Mouse (Mus musculus) lung, embryonic 16.5 days (tissue): ENCODE measurements around the gene Itgb5. TPM values are rescaled to one million over a fixed set of nuclear protein-coding genes. Genes with fewer than 3 reads are reported as not detected.

Source experiments
- ATAC-seq: fragments of 200-750 bp; cut with Nextera tagmentation; 2 replicates; pipeline ENCODE4 v1.8.0; 2017; ENCODE audit warnings: low read depth, mild to moderate bottlenecking, moderate library complexity
- H3K27ac ChIP-seq: fragments of 300-500 bp; sonication (generic); 2 replicates; pipeline ENCODE4 v1.5.1; 2014; ENCODE audit warnings: mild to moderate bottlenecking, control low read depth, low read length
- H3K27me3 ChIP-seq: fragments of 300-500 bp; sonication (generic); 2 replicates; pipeline ENCODE4 v1.6.1; 2014; ENCODE audit warnings: low read depth, low read length, mixed read lengths; ENCODE audit not compliant: control insufficient read depth, insufficient read depth
- H3K36me3 ChIP-seq: fragments of 300-500 bp; sonication (generic); 2 replicates; pipeline ENCODE4 v1.6.1; 2014; ENCODE audit warnings: low read length; ENCODE audit not compliant: control insufficient read depth, insufficient read depth
- H3K4me1 ChIP-seq: fragments of 300-500 bp; sonication (generic); replicated peaks from 2 replicates; pipeline ENCODE4 v1.6.1; 2014; ENCODE audit warnings: low read length, mixed read lengths; ENCODE audit not compliant: control insufficient read depth, insufficient read depth
- H3K4me2 ChIP-seq: fragments of 300-500 bp; sonication (generic); 2 replicates; pipeline ENCODE4 v1.6.1; 2014; ENCODE audit warnings: low read depth, low read length, control low read depth
- H3K4me3 ChIP-seq: fragments of 300-500 bp; sonication (generic); 2 replicates; pipeline ENCODE4 v1.5.1; 2014; ENCODE audit warnings: mild to moderate bottlenecking, low read length, control low read depth
- H3K9ac ChIP-seq: fragments of 300-500 bp; sonication (generic); 2 replicates; pipeline ENCODE4 v1.6.1; 2014; ENCODE audit warnings: low read length, control low read depth
- H3K9me3 ChIP-seq: fragments of 300-500 bp; sonication (generic); 2 replicates; pipeline ENCODE4 v1.6.1; 2016; ENCODE audit warnings: low read length; ENCODE audit not compliant: control insufficient read depth
- WGBS: fragments of 180-500 bp; shearing (Covaris S2); extraction: QIAGEN DNeasy Blood & Tissue Kit; methylation state at CpG from one replicate; pipeline ENCODE4 v1.1.7; 2014; 5-methylcytosine and 5-hydroxymethylcytosine counted together
- polyA plus RNA-seq: library from polyadenylated mRNA; unstranded; fragments of >200 nt; fragmentation: Nextera tagmentation; extraction: Ambion mirVana; gene quantifications from 2 replicates; pipeline ENCODE4 v1.2.1, GENCODE M21; 2015

Gene Itgb5
- polyA plus RNA-seq, 1 experiment from 2014 or later = 10.9 TPM

- Histone ChIP-seq H3K36me3 (peaks cover 2% of the 10 kb centered on the region; the same call in 1 of the 2 replicates), H3K27ac (no peak overlapping the region), H3K9me3 (no peaks in the 10 kb centered on the region), H3K9ac (no peak overlapping the region), H3K4me2 (no peak overlapping the region), H3K4me3 (no peak overlapping the region), H3K4me1 (no peaks in the 10 kb centered on the region; the same call in 1 of the 2 replicates), H3K27me3 (no peaks in the 10 kb centered on the region)
- ATAC-seq = no peak
- 85% methylated on average over 3 of the region's 3 CpGs for WGBS
Observed at GRCm38 (mm10) chr16:33870224-33870785, 40.8 kb downstream of the Itgb5 start.

- H3K4me1 ChIP-seq = no peaks in the 10 kb centered on the region; the same call in 1 of the 2 replicates
- no peaks in the 10 kb centered on the region for H3K9me3 ChIP-seq
- no peak overlapping the region for H3K4me2 ChIP-seq
- no peaks in the 10 kb centered on the region for H3K36me3 ChIP-seq
- 75% methylated on average over 13 of the region's 13 CpGs for WGBS
- H3K27me3 ChIP-seq = no peaks in the 10 kb centered on the region
- H3K27ac ChIP-seq = no peak overlapping the region
- ATAC-seq = no peak
- no peak overlapping the region for H3K4me3 ChIP-seq
- no peak overlapping the region for H3K9ac ChIP-seq
Observed at GRCm38 (mm10) chr16:33870988-33871758, 41.7 kb downstream of the Itgb5 start.

GRCm38 (mm10) chr16:33871865-33872443, 42.5 kb downstream of the Itgb5 start:
- Histone ChIP-seq H3K36me3 (no peaks in the 10 kb centered on the region), H3K4me3 (no peak overlapping the region), H3K27me3 (no peaks in the 10 kb centered on the region), H3K4me2 (no peak overlapping the region), H3K9me3 (no peaks in the 10 kb centered on the region), H3K9ac (no peak overlapping the region), H3K27ac (no peak overlapping the region), H3K4me1 (no peaks in the 10 kb centered on the region; the same call in 1 of the 2 replicates)
- ATAC-seq = no peak
- 64% methylated on average over 14 of the region's 14 CpGs for WGBS

GRCm38 (mm10) chr16:33873282-33873681, 43.8 kb downstream of the Itgb5 start:
- no peak overlapping the region for H3K4me3 ChIP-seq
- H3K27me3 ChIP-seq = no peaks in the 10 kb centered on the region
- H3K27ac ChIP-seq = no peak overlapping the region
- no peaks in the 10 kb centered on the region for H3K36me3 ChIP-seq
- no peak overlapping the region for H3K9ac ChIP-seq
- 58% methylated on average over 7 of the region's 7 CpGs for WGBS
- ATAC-seq = no peak
- H3K4me2 ChIP-seq = no peak overlapping the region
- no peaks in the 10 kb centered on the region for H3K9me3 ChIP-seq
- peaks cover 7% of the 10 kb centered on the region for H3K4me1 ChIP-seq

- 45% methylated on average over 6 of the region's 6 CpGs for WGBS
- H3K4me1 ChIP-seq = peaks cover 22% of the 10 kb centered on the region
- peak; percentile 37; the same call in 1 of the 2 replicates for ATAC-seq
Observed at GRCm38 (mm10) chr16:33878041-33878783, 48.7 kb downstream of the Itgb5 start.

GRCm38 (mm10) chr16:33879031-33879430, 49.6 kb downstream of the Itgb5 start:
- Histone ChIP-seq H3K4me1 (peaks cover 30% of the 10 kb centered on the region), H3K4me3 (no peak overlapping the region), H3K9me3 (no peaks in the 10 kb centered on the region), H3K27me3 (no peaks in the 10 kb centered on the region), H3K4me2 (no peak overlapping the region), H3K36me3 (no peaks in the 10 kb centered on the region), H3K9ac (no peak overlapping the region), H3K27ac (no peak overlapping the region)
- 49% methylated on average over 6 of the region's 6 CpGs for WGBS
- ATAC-seq = no peak

More at GRCm38 (mm10) chr16:33878041-33878783, 48.7 kb downstream of the Itgb5 start:
- no peak overlapping the region; the same call in 1 of the 2 replicates for H3K9ac ChIP-seq
- H3K9me3 ChIP-seq = no peaks in the 10 kb centered on the region
- H3K36me3 ChIP-seq = no peaks in the 10 kb centered on the region
- H3K27me3 ChIP-seq = no peaks in the 10 kb centered on the region
- peak overlapping the region; percentile 77 for H3K27ac ChIP-seq
- H3K4me3 ChIP-seq = no peak overlapping the region
- no peak overlapping the region for H3K4me2 ChIP-seq

GRCm38 (mm10) chr16:33879556-33879955, 50.1 kb downstream of the Itgb5 start:
- no peaks in the 10 kb centered on the region for H3K9me3 ChIP-seq
- no peak overlapping the region for H3K27ac ChIP-seq
- ATAC-seq = no peak
- no peaks in the 10 kb centered on the region for H3K36me3 ChIP-seq
- peaks cover 35% of the 10 kb centered on the region for H3K4me1 ChIP-seq
- 37% methylated on average over 4 of the region's 4 CpGs for WGBS
- H3K4me3 ChIP-seq = no peak overlapping the region
- no peaks in the 10 kb centered on the region for H3K27me3 ChIP-seq
- no peak overlapping the region for H3K4me2 ChIP-seq
- no peak overlapping the region for H3K9ac ChIP-seq

- Histone ChIP-seq H3K9ac (no peak overlapping the region), H3K27ac (no peak overlapping the region), H3K4me1 (peaks cover 44% of the 10 kb centered on the region), H3K9me3 (no peaks in the 10 kb centered on the region), H3K4me2 (no peak overlapping the region), H3K4me3 (no peak overlapping the region), H3K36me3 (no peaks in the 10 kb centered on the region), H3K27me3 (no peaks in the 10 kb centered on the region)
- ATAC-seq = no peak
- 93% methylated on average over 4 of the region's 4 CpGs for WGBS
Observed at GRCm38 (mm10) chr16:33880765-33881164, 51.3 kb downstream of the Itgb5 start.

GRCm38 (mm10) chr16:33882540-33882939, 53.1 kb downstream of the Itgb5 start:
- Histone ChIP-seq H3K27me3 (no peaks in the 10 kb centered on the region), H3K9ac (no peak overlapping the region), H3K27ac (peak overlapping the region; percentile 91), H3K36me3 (no peaks in the 10 kb centered on the region), H3K9me3 (no peaks in the 10 kb centered on the region), H3K4me1 (peaks cover 55% of the 10 kb centered on the region), H3K4me3 (no peak overlapping the region), H3K4me2 (no peak overlapping the region)
- peak; percentile 79 for ATAC-seq
- WGBS = 40% methylated on average over 4 of the region's 4 CpGs
